In genomic region chr2:174540717-174541116, GRCm38 (mm10) we compare ENCODE assay signal across 26 mouse cellular contexts.
DNase-seq lines count a peak whose midpoint lies in the region; ATAC-seq and TF ChIP-seq lines count a peak whose summit lies in the region.
"Had no signal": no experiment of that assay in that cellular context is flagged by ENCODE, and none has a peak within 500 bp of the region (broad histone marks: within the 10 kb centered on the region; RNA-seq: fewer than 3 reads in every experiment).

No protein-coding gene starts in this region.

- no peak for TF ChIP-seq POLR2A in limb, embryonic 14.5 days (IDR thresholded peaks at IDR 0.05; ENCODE audit: borderline replicate concordance, extremely low read depth, insufficient read depth, insufficient read length)

- no peaks in the 10 kb centered on the region for H3K27me3 ChIP-seq in limb, embryonic 11.5 days (ENCODE audit: control insufficient read depth, insufficient read depth, low read length)
- H3K27me3 ChIP-seq in limb, embryonic 10.5 days (ENCODE audit: low read depth, poor library complexity, severe bottlenecking) = no peaks in the 10 kb centered on the region
- no peaks in the 10 kb centered on the region for H3K27me3 ChIP-seq in limb, embryonic 14.5 days (ENCODE audit: control insufficient read depth, insufficient read depth, low read length)
- H3K27me3 ChIP-seq in heart, embryonic 11.5 days (ENCODE audit: control insufficient read depth, insufficient read depth, low read length) = no peaks in the 10 kb centered on the region
- H3K27me3 ChIP-seq: embryonic facial prominence, embryonic 13.5 days; hindbrain, embryonic 12.5 days had no signal

- no peaks in the 10 kb centered on the region for H3K4me1 ChIP-seq in limb, embryonic 11.5 days (ENCODE audit: control insufficient read depth, insufficient read depth, low read length)
- H3K4me1 ChIP-seq in limb, embryonic 10.5 days = peaks cover 8% of the 10 kb centered on the region
- H3K4me1 ChIP-seq in limb, embryonic 14.5 days (ENCODE audit: control insufficient read depth, insufficient read depth, low read length) = peaks cover 7% of the 10 kb centered on the region; the same call in 1 of the 2 replicates
- H3K4me1 ChIP-seq in heart, embryonic 11.5 days (ENCODE audit: control insufficient read depth, insufficient read depth, low read length) = no peaks in the 10 kb centered on the region
- H3K4me1 ChIP-seq: embryonic facial prominence, embryonic 13.5 days; hindbrain, embryonic 12.5 days had no signal

- 76% methylated on average over 5 of the region's 5 CpGs for WGBS in limb, embryonic 11.5 days
- WGBS in limb, embryonic 10.5 days = 69% methylated on average over 5 of the region's 5 CpGs
- WGBS in limb, embryonic 14.5 days = 55% methylated on average over 5 of the region's 5 CpGs
- WGBS in heart, embryonic 11.5 days (ENCODE audit: insufficient replicate concordance) = 76% methylated on average over 5 of the region's 5 CpGs

- no peak overlapping the region for H3K4me2 ChIP-seq in limb, embryonic 11.5 days (ENCODE audit: low read depth, severe bottlenecking)
- H3K4me2 ChIP-seq in limb, embryonic 14.5 days (replicated peaks; ENCODE audit: low read depth, low read length, severe bottlenecking) = no peak overlapping the region
- H3K4me2 ChIP-seq in heart, embryonic 11.5 days = no peak overlapping the region
- H3K4me2 ChIP-seq: embryonic facial prominence, embryonic 13.5 days; hindbrain, embryonic 12.5 days had no signal

- ATAC-seq in limb, embryonic 11.5 days (ENCODE audit: insufficient number of reproducible peaks, low FRiP score, low TSS enrichment, low read depth) = 0 out of 2 replicates have a peak, but pooled peaks have one; percentile 31
- peak; percentile 60; the same call in 1 of the 2 replicates for ATAC-seq in limb, embryonic 14.5 days (ENCODE audit: low FRiP score, low read depth)
- no peak for ATAC-seq in heart, embryonic 11.5 days (replicated peaks; ENCODE audit: insufficient number of reproducible peaks, low FRiP score, low TSS enrichment)
- ATAC-seq: CD4-positive, CD25-positive, alpha-beta regulatory T cell, adult 4 months; forebrain, embryonic 14.5 days; hindbrain, embryonic 16.5 days; inflammation-experienced regulatory T-cells, adult 6 months had no signal

- peak; percentile 12 for DNase-seq in embryo, embryonic 10.5 days (ENCODE audit: low spot score)
- no peak for DNase-seq in embryo, embryonic 10 days (ENCODE audit: low spot score)
- no peak for DNase-seq in limb, embryonic 11.5 days (ENCODE audit: low spot score)
- no peak for DNase-seq in limb, embryonic 10.5 days (ENCODE audit: low spot score)
- peak; percentile 6 for DNase-seq in limb, embryonic 14.5 days (ENCODE audit: low spot score)
- DNase-seq in gastrocnemius, postnatal 4 days (ENCODE audit: low spot score in 2 of 2) = no peak
- DNase-seq: adrenal gland, postnatal 10 days; B cell, adult 2 months; cerebellum, adult 11 months; cerebellum, adult 8-10 months; cerebellum, postnatal 14 days; gastrocnemius, adult 2 months; gastrocnemius, postnatal 25 days; heart, adult 11 months; heart, postnatal 10 days; heart, postnatal 4 days had no signal

- no peak overlapping the region for H3K9ac ChIP-seq in limb, embryonic 11.5 days (ENCODE audit: low read length)
- no peak overlapping the region for H3K9ac ChIP-seq in limb, embryonic 14.5 days (ENCODE audit: low read depth, low read length, severe bottlenecking)
- H3K9ac ChIP-seq in heart, embryonic 11.5 days (ENCODE audit: low read depth, low read length) = no peak overlapping the region
- H3K9ac ChIP-seq: embryonic facial prominence, embryonic 13.5 days; hindbrain, embryonic 12.5 days had no signal

- H3K9me3 ChIP-seq in limb, embryonic 11.5 days (ENCODE audit: control insufficient read depth, low read length) = no peaks in the 10 kb centered on the region
- no peaks in the 10 kb centered on the region for H3K9me3 ChIP-seq in limb, embryonic 10.5 days (replicated peaks)
- H3K9me3 ChIP-seq in limb, embryonic 14.5 days (ENCODE audit: control insufficient read depth, low read length) = peaks cover 4% of the 10 kb centered on the region; the same call in 1 of the 2 replicates
- H3K9me3 ChIP-seq in heart, embryonic 11.5 days (replicated peaks; ENCODE audit: control insufficient read depth, low read length) = no peaks in the 10 kb centered on the region; the same call in 1 of the 2 replicates
- H3K9me3 ChIP-seq: embryonic facial prominence, embryonic 13.5 days; forebrain, embryonic 10.5 days; hindbrain, embryonic 12.5 days had no signal

- no peaks in the 10 kb centered on the region for H3K36me3 ChIP-seq in limb, embryonic 11.5 days (ENCODE audit: control insufficient read depth, insufficient read depth, low read length)
- no peaks in the 10 kb centered on the region for H3K36me3 ChIP-seq in limb, embryonic 10.5 days
- H3K36me3 ChIP-seq in limb, embryonic 14.5 days (ENCODE audit: control insufficient read depth, insufficient read depth, low read length) = no peaks in the 10 kb centered on the region
- no peaks in the 10 kb centered on the region for H3K36me3 ChIP-seq in heart, embryonic 11.5 days (ENCODE audit: control insufficient read depth, insufficient read depth, low read length)
- H3K36me3 ChIP-seq: embryonic facial prominence, embryonic 13.5 days; forebrain, embryonic 10.5 days; G1E; hindbrain, embryonic 12.5 days had no signal

- no peak overlapping the region for H3K4me3 ChIP-seq in limb, embryonic 11.5 days (ENCODE audit: low read depth, low read length)
- no peak overlapping the region for H3K4me3 ChIP-seq in limb, embryonic 10.5 days
- no peak overlapping the region for H3K4me3 ChIP-seq in limb, embryonic 14.5 days (replicated peaks; ENCODE audit: low read length)
- no peak overlapping the region for H3K4me3 ChIP-seq in heart, embryonic 11.5 days (ENCODE audit: low read depth, low read length)
- H3K4me3 ChIP-seq: embryonic facial prominence, embryonic 13.5 days; erythroblast, embryonic 14.5 days; forebrain, embryonic 10.5 days; gastrocnemius, adult 2 months; hindbrain, embryonic 12.5 days had no signal

- no peak overlapping the region for H3K27ac ChIP-seq in limb, embryonic 11.5 days (replicated peaks; ENCODE audit: low read depth, low read length)
- H3K27ac ChIP-seq in limb, embryonic 10.5 days = no peak overlapping the region
- H3K27ac ChIP-seq in limb, embryonic 14.5 days (replicated peaks; ENCODE audit: low read depth, low read length) = no peak overlapping the region
- no peak overlapping the region for H3K27ac ChIP-seq in heart, embryonic 11.5 days (ENCODE audit: low read depth, low read length)
- H3K27ac ChIP-seq: embryonic facial prominence, embryonic 13.5 days; forebrain, embryonic 10.5 days; gastrocnemius, adult 2 months; hindbrain, embryonic 12.5 days had no signal

Comparison
In these comparisons a context has a peak if more than half of its experiments do, and no peak if none do; other contexts are left out.
1. DNase-seq: peak in embryo, embryonic 10.5 days (single experiment) and limb, embryonic 14.5 days (single experiment); none in embryo, embryonic 10 days (single experiment), limb, embryonic 11.5 days (single experiment), limb, embryonic 10.5 days (single experiment) and gastrocnemius, postnatal 4 days (0 of 2).